Mouse (Mus musculus) kidney, embryonic 16.5 days (tissue): Measurements from ENCODE around the gene Ube4b. TPM values are rescaled to one million over a fixed set of nuclear protein-coding genes. Genes with fewer than 3 reads are reported as not detected.

ENCODE experiments used
- ATAC-seq: fragments of 200-750 bp; cut with Nextera tagmentation; 2 replicates; pipeline ENCODE4 v1.8.0; 2017; ENCODE audit warnings: moderate TSS enrichment; ENCODE audit not compliant: low FRiP score, low TSS enrichment
- H3K27ac ChIP-seq: fragments of 300-500 bp; sonication (generic); 2 replicates; pipeline ENCODE4 v1.5.1; 2014; ENCODE audit warnings: low read length
- H3K27me3 ChIP-seq: fragments of 300-500 bp; sonication (generic); 2 replicates; pipeline ENCODE4 v1.6.1; 2014; ENCODE audit warnings: low read length, control low read depth, mixed read lengths; ENCODE audit not compliant: insufficient read depth
- H3K36me3 ChIP-seq: fragments of 300-500 bp; sonication (generic); 2 replicates; pipeline ENCODE4 v1.6.1; 2014; ENCODE audit warnings: low read length, control low read depth, mixed read lengths; ENCODE audit not compliant: insufficient read depth
- H3K4me1 ChIP-seq: fragments of 300-500 bp; sonication (generic); 2 replicates; pipeline ENCODE4 v1.6.1; 2014; ENCODE audit warnings: low read length, control low read depth, mixed read lengths; ENCODE audit not compliant: insufficient read depth
- H3K4me2 ChIP-seq: fragments of 300-500 bp; sonication (generic); replicated peaks from 2 replicates; pipeline ENCODE4 v1.6.1; 2014; ENCODE audit warnings: low read depth, low read length
- H3K4me3 ChIP-seq: fragments of 300-500 bp; sonication (generic); 2 replicates; pipeline ENCODE4 v1.5.1; 2014; ENCODE audit warnings: mild to moderate bottlenecking, low read length
- H3K9ac ChIP-seq: fragments of 300-500 bp; sonication (generic); replicated peaks from 2 replicates; pipeline ENCODE4 v1.6.1; 2014; ENCODE audit warnings: low read length
- H3K9me3 ChIP-seq: fragments of 300-500 bp; sonication (generic); 2 replicates; pipeline ENCODE4 v1.6.1; 2016; ENCODE audit warnings: low read length, control low read depth
- WGBS: fragments of 180-500 bp; shearing (Covaris S2); extraction: QIAGEN DNeasy Blood & Tissue Kit; methylation state at CpG from one replicate; pipeline ENCODE4 v1.1.7; 2014; 5-methylcytosine and 5-hydroxymethylcytosine counted together
- polyA plus RNA-seq: library from polyadenylated mRNA; unstranded; fragments of >200 nt; fragmentation: Nextera tagmentation; extraction: Ambion mirVana; gene quantifications from 2 replicates; pipeline ENCODE4 v1.2.1, GENCODE M21; 2015

The Ube4b gene
- polyA plus RNA-seq, 1 experiment from 2014 or later, result 46.8 TPM

GRCm38 (mm10) chr4:149414259-149414658, 12.3 kb downstream of the Ube4b start:
- Histone ChIP-seq H3K27ac (no peak overlapping the region), H3K27me3 (no peaks in the 10 kb centered on the region), H3K9ac (no peak overlapping the region), H3K9me3 (no peaks in the 10 kb centered on the region), H3K4me2 (no peak overlapping the region), H3K4me1 (peaks cover 27% of the 10 kb centered on the region), H3K4me3 (no peak overlapping the region), H3K36me3 (peaks cover 12% of the 10 kb centered on the region)
- 95% methylated on average over 3 of the region's 3 CpGs for WGBS
- ATAC-seq, result no peak

DNA sequence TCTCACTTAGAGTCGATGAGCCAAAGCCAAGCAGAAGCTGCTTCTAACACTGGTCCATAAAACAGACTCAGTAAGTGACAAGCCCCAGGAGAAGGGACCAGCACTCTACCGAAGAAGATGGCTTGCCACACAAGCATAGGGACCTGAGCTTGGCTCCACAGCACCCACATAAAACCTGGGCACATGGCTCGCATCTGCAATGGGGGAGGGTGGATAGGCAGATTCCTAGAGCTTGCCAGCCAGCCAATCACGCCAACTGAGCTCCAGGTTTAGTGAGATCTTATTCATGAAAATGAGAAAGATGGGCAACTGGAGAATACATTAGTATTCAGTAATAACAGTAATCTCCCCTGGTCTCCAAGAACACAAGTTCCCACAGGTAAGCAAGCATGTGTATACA, 16.8 kb downstream of the Ube4b start:
- no peak for ATAC-seq
- H3K27ac ChIP-seq, result no peak overlapping the region
- 85% methylated on average over 4 of the region's 4 CpGs for WGBS

GRCm38 (mm10) chr4:149408331-149408730, 18.2 kb downstream of the Ube4b start:
- no peaks in the 10 kb centered on the region for H3K9me3 ChIP-seq
- peaks cover 12% of the 10 kb centered on the region for H3K36me3 ChIP-seq
- H3K4me2 ChIP-seq, result no peak overlapping the region
- no peak overlapping the region for H3K9ac ChIP-seq
- H3K4me3 ChIP-seq, result no peak overlapping the region
- peaks cover 29% of the 10 kb centered on the region for H3K4me1 ChIP-seq
- H3K27me3 ChIP-seq, result no peaks in the 10 kb centered on the region
- WGBS, result 92% methylated on average over 6 of the region's 6 CpGs
- no peak for ATAC-seq
- H3K27ac ChIP-seq, result no peak overlapping the region

More for the DNA sequence above, 16.8 kb downstream of the Ube4b start:
- H3K9me3 ChIP-seq, result no peaks in the 10 kb centered on the region
- H3K9ac ChIP-seq, result no peak overlapping the region
- H3K4me3 ChIP-seq, result no peak overlapping the region
- no peak overlapping the region for H3K4me2 ChIP-seq
- H3K4me1 ChIP-seq, result peaks cover 15% of the 10 kb centered on the region
- peaks cover 12% of the 10 kb centered on the region for H3K36me3 ChIP-seq
- no peaks in the 10 kb centered on the region for H3K27me3 ChIP-seq

DNA sequence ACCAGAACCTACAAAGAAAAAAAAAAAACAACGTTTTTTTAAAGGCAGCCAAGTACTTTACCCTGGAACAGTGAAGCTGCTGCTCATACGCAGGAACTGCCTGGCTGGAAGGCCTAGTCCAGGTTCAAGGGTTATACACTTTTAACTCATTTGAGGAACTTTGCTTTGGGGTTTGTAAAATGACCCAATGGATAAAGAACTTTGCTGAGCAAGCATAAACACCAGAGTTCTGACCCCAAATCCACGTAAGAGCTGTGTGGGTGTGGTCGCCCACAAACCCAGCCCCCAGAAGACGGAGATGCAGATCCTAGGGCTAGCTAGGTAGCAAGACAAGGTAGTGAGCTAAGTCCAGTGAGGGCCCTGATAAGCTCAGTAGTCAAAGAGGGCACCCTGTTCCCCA, 19.1 kb downstream of the Ube4b start:
- no peak overlapping the region for H3K9ac ChIP-seq
- H3K9me3 ChIP-seq, result no peaks in the 10 kb centered on the region
- ATAC-seq, result no peak
- H3K4me2 ChIP-seq, result no peak overlapping the region
- peaks cover 35% of the 10 kb centered on the region for H3K4me1 ChIP-seq
- 71% methylated on average over 5 of the region's 5 CpGs for WGBS
- peaks cover 12% of the 10 kb centered on the region for H3K36me3 ChIP-seq
- H3K27ac ChIP-seq, result no peak overlapping the region
- no peak overlapping the region for H3K4me3 ChIP-seq
- H3K27me3 ChIP-seq, result no peaks in the 10 kb centered on the region

- Histone ChIP-seq H3K27me3 (no peaks in the 10 kb centered on the region), H3K27ac (peak overlapping the region; percentile 23), H3K4me1 (peaks cover 45% of the 10 kb centered on the region), H3K9ac (0 out of 2 replicates have a peak overlapping the region, but pooled peaks have one; percentile 9), H3K36me3 (peaks cover 7% of the 10 kb centered on the region), H3K4me2 (no peak overlapping the region), H3K4me3 (no peak overlapping the region), H3K9me3 (no peaks in the 10 kb centered on the region)
- WGBS, result 61% methylated on average over 16 of the region's 16 CpGs
- ATAC-seq, result no peak
Measured at GRCm38 (mm10) chr4:149405713-149406443, 20.7 kb downstream of the Ube4b start.

- ATAC-seq, result 0 out of 2 replicates have a peak, but pooled peaks have one; percentile 10
- H3K4me1 ChIP-seq, result peaks cover 46% of the 10 kb centered on the region
- no peak overlapping the region for H3K27ac ChIP-seq
- H3K9ac ChIP-seq, result no peak overlapping the region
- no peaks in the 10 kb centered on the region for H3K36me3 ChIP-seq
- no peak overlapping the region for H3K4me3 ChIP-seq
- WGBS, result 61% methylated on average over 19 of the region's 19 CpGs
- no peaks in the 10 kb centered on the region for H3K9me3 ChIP-seq
- no peak overlapping the region for H3K4me2 ChIP-seq
- H3K27me3 ChIP-seq, result no peaks in the 10 kb centered on the region
Measured at GRCm38 (mm10) chr4:149404640-149405465, 21.7 kb downstream of the Ube4b start.

DNA sequence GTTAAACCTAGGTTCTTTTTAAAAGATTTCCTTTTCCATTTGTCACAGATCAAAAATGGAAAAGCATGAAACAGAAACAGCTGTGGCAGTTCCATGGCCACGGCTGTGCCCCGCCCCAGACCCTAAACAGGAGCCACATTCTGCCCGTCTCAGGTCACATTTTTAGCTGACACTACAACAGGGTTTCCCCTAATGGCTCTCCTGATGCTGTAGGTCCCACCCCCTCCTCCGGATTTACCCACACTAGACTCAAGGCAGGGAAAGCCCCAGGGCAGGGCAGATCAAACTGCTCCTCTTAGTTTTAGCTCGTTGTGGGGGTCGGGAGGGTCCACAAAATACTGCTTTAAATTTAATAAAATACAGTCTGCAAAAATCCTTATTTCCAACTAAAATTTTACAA, 23.5 kb downstream of the Ube4b start:
- Histone ChIP-seq H3K27ac (peak overlapping the region; percentile 8; the same call in 1 of the 2 replicates), H3K4me2 (0 out of 2 replicates have a peak overlapping the region, but pooled peaks have one; percentile 22), H3K27me3 (no peaks in the 10 kb centered on the region), H3K9ac (peak overlapping the region; percentile 31; the same call in 1 of the 2 replicates), H3K4me1 (peaks cover 46% of the 10 kb centered on the region), H3K36me3 (peaks cover 5% of the 10 kb centered on the region), H3K9me3 (no peaks in the 10 kb centered on the region), H3K4me3 (no peak overlapping the region)
- ATAC-seq, result no peak
- 18% methylated on average over 6 of the region's 6 CpGs for WGBS

DNA sequence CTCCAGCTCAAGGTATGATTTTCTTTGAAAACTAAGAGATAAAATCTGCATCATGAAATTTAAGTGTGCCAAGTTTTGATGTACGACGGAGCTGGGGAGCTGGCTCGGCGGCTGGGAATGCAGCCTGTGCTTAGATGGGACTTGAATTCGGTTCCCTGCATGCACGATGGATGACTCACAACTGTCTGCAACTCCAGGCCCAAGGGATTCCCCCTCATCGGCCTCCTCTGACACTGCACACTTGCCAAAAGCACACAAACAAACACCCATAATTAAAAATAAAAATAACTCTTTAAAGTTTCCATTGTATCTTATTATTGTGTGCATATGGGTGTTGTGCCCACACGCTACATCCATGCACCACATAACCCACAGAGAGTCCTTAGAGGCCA, 25.0 kb downstream of the Ube4b start:
- ATAC-seq, result no peak

DNA sequence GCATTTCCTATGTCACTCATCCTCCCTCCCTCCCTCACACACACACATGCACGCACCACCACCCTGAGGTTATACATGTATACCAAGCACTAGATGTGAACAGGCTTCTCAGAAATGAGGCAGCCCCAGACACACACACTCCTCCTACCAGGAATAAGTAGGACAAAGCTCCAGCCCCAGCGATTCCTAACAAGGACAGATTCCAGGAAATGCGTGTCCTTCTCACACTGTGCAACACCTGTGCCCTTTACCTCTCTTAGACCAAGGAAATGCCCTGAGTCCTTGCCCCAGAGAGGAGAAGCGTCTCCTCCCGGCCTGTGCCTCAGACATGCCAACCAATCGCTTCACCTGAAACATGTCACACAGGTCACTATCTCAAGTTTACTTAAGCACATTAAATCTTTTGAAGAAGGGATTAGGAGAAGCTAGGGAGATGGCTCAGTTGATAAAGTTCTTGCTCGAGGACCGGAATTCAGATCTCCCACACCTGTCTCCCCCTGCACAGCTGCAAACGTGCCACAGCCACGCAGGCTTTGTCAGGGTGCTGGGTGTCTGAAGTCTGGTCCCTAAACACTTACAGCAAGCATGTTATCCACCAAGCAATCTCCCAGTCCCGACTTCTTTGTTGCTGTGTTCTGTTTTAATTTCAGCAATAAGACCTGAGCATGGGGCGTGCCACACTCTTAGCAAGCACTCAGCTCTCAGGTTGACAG, 25.5 kb downstream of the Ube4b start:
- ATAC-seq, result no peak
- Histone ChIP-seq H3K4me1 (peaks cover 51% of the 10 kb centered on the region), H3K4me3 (no peak overlapping the region), H3K27ac (no peak overlapping the region), H3K4me2 (no peak overlapping the region), H3K9ac (no peak overlapping the region), H3K36me3 (peaks cover 11% of the 10 kb centered on the region), H3K9me3 (no peaks in the 10 kb centered on the region), H3K27me3 (no peaks in the 10 kb centered on the region)
- 60% methylated on average over 12 of the region's 12 CpGs for WGBS

More for the DNA sequence above, 25.0 kb downstream of the Ube4b start:
- H3K9me3 ChIP-seq, result no peaks in the 10 kb centered on the region
- H3K4me2 ChIP-seq, result no peak overlapping the region
- no peak overlapping the region for H3K27ac ChIP-seq
- H3K36me3 ChIP-seq, result peaks cover 11% of the 10 kb centered on the region
- H3K4me3 ChIP-seq, result no peak overlapping the region
- no peaks in the 10 kb centered on the region for H3K27me3 ChIP-seq
- WGBS, result 65% methylated on average over 8 of the region's 8 CpGs
- peaks cover 50% of the 10 kb centered on the region for H3K4me1 ChIP-seq
- H3K9ac ChIP-seq, result no peak overlapping the region
